Mouse (Mus musculus): ENCODE data around the gene Nedd9.

Nedd9 gene

GRCm38 (mm10) chr13:41491981-41492702 is 5.0 kb upstream of the Nedd9 start:
- no peak for DNase-seq (ENCODE audit: low read depth, low spot score)

GRCm38 (mm10) chr13:41491522-41491921 is 4.4 kb upstream of the Nedd9 start:
- no peak for DNase-seq (ENCODE audit: low read depth, low spot score)

GRCm38 (mm10) chr13:41490282-41490681 is 3.1 kb upstream of the Nedd9 start:
- no peak for DNase-seq (ENCODE audit: low read depth, low spot score)

GRCm38 (mm10) chr13:41489705-41490275 is 2.6 kb upstream of the Nedd9 start:
- no peak for DNase-seq (ENCODE audit: low read depth, low spot score)

GRCm38 (mm10) chr13:41487409-41487743 is 214 bp upstream of the Nedd9 start:
- no peak for DNase-seq (ENCODE audit: low read depth, low spot score)

- no peak for DNase-seq (ENCODE audit: low read depth, low spot score)
Observed at GRCm38 (mm10) chr13:41483966-41484365, 3.2 kb downstream of the Nedd9 start.

GRCm38 (mm10) chr13:41482408-41483011 is 4.7 kb downstream of the Nedd9 start:
- DNase-seq (ENCODE audit: low read depth, low spot score) = no peak

GRCm38 (mm10) chr13:41479737-41480435 is 7.3 kb downstream of the Nedd9 start:
- DNase-seq (ENCODE audit: low read depth, low spot score) = no peak

GRCm38 (mm10) chr13:41476216-41476615 is 10.9 kb downstream of the Nedd9 start:
- DNase-seq (ENCODE audit: low read depth, low spot score) = no peak

- DNase-seq (ENCODE audit: low read depth, low spot score) = no peak
Observed at GRCm38 (mm10) chr13:41474365-41474764, 12.8 kb downstream of the Nedd9 start.

- no peak for DNase-seq (ENCODE audit: low read depth, low spot score)
Observed at GRCm38 (mm10) chr13:41473504-41473903, 13.7 kb downstream of the Nedd9 start.

- DNase-seq (ENCODE audit: low read depth, low spot score) = no peak
Observed at GRCm38 (mm10) chr13:41472878-41473424, 14.2 kb downstream of the Nedd9 start.

GRCm38 (mm10) chr13:41468277-41468676 is 18.9 kb downstream of the Nedd9 start:
- DNase-seq (ENCODE audit: low read depth, low spot score) = no peak

- DNase-seq (ENCODE audit: low read depth, low spot score) = no peak
Observed at GRCm38 (mm10) chr13:41467036-41467435, 20.1 kb downstream of the Nedd9 start.

GRCm38 (mm10) chr13:41466616-41467015 is 20.5 kb downstream of the Nedd9 start:
- DNase-seq (ENCODE audit: low read depth, low spot score) = no peak

GRCm38 (mm10) chr13:41466191-41466590 is 21.0 kb downstream of the Nedd9 start:
- DNase-seq (ENCODE audit: low read depth, low spot score) = no peak

GRCm38 (mm10) chr13:41461418-41461817 is 25.7 kb downstream of the Nedd9 start:
- no peak for DNase-seq (ENCODE audit: low read depth, low spot score)

GRCm38 (mm10) chr13:41459683-41460286 is 27.4 kb downstream of the Nedd9 start:
- DNase-seq (ENCODE audit: low read depth, low spot score) = no peak

- DNase-seq (ENCODE audit: low read depth, low spot score) = no peak
Observed at GRCm38 (mm10) chr13:41458709-41459108, 28.5 kb downstream of the Nedd9 start.

- no peak for DNase-seq (ENCODE audit: low read depth, low spot score)
Observed at GRCm38 (mm10) chr13:41457798-41458390, 29.3 kb downstream of the Nedd9 start.

- no peak for DNase-seq (ENCODE audit: low read depth, low spot score)
Observed at GRCm38 (mm10) chr13:41457030-41457797, 29.9 kb downstream of the Nedd9 start.
